Mouse (Mus musculus) CD4-positive, CD25-positive, alpha-beta regulatory T cell, adult 4 months (primary cell): ENCODE measurements around the gene Pramef17. TPM values are rescaled to one million over a fixed set of nuclear protein-coding genes. Genes with fewer than 3 reads are reported as not detected.
"Not testable (repeated sequence)": the region's sequence is repeated elsewhere in the genome, so short reads cannot be mapped to it uniquely, and the experiment has no call there.

Source experiments
- ATAC-seq: one replicate; pipeline ENCODE4 v1.8.0; 2017
- polyA plus RNA-seq, 2 experiments: library from polyadenylated mRNA; unstranded; fragments of 100-300 nt; shearing (Covaris generic); gene quantifications; one replicate each; pipeline ENCODE4 v1.2.1; 2017

Pramef17 gene
- not detected for polyA plus RNA-seq

- ATAC-seq: not testable (repeated sequence)
These were observed at the start of gene Pramef17 for GRCm38 (mm10) chr4:143994269-143994668. Gene Pramef17 (minus strand): TSS chr4:143994369.

- not testable (repeated sequence) for ATAC-seq
These were observed 6.0 kb downstream of the Pramef17 start for GRCm38 (mm10) chr4:143988126-143988525.

GRCm38 (mm10) chr4:143987475-143987941 lies 6.7 kb downstream of the Pramef17 start:
- not testable (repeated sequence) for ATAC-seq

GRCm38 (mm10) chr4:143985733-143986132 lies 8.4 kb downstream of the Pramef17 start:
- ATAC-seq: not testable (repeated sequence)

- not testable (repeated sequence) for ATAC-seq
These were observed 9.0 kb downstream of the Pramef17 start for GRCm38 (mm10) chr4:143985165-143985564.

- not testable (repeated sequence) for ATAC-seq
These were observed 10.7 kb downstream of the Pramef17 start for GRCm38 (mm10) chr4:143983446-143983845.

GRCm38 (mm10) chr4:143966850-143967249 lies 27.3 kb downstream of the Pramef17 start, which contains the start of gene Gm13101:
Gene Gm13101 (minus strand): TSS chr4:143966950.
- ATAC-seq: not testable (repeated sequence)

- ATAC-seq: not testable (repeated sequence)
These were observed 43.3 kb downstream of the Pramef17 start, which contains the start of gene Pramef25 for GRCm38 (mm10) chr4:143950916-143951315. Gene Pramef25 (minus strand): TSS chr4:143951016.

Other genes with a start within 250 kb of the Pramef17 start
- gene Gm13023, start 205.0 kb downstream of the Pramef17 start, polyA plus RNA-seq: not detected
- not detected for gene Gm13084, start 178.3 kb downstream of the Pramef17 start, polyA plus RNA-seq
- gene Gm13103, start 147.9 kb downstream of the Pramef17 start, polyA plus RNA-seq: not detected
- gene Pramef6, start 94.0 kb downstream of the Pramef17 start, polyA plus RNA-seq: not detected
- gene Pramef25, start 43.4 kb downstream of the Pramef17 start, polyA plus RNA-seq: not detected
- not detected for gene Gm13101, start 27.4 kb downstream of the Pramef17 start, polyA plus RNA-seq
- not detected for gene Pramel4, start 64.8 kb upstream of the Pramef17 start, polyA plus RNA-seq
- gene Gm13102, start 112.1 kb upstream of the Pramef17 start, polyA plus RNA-seq: not detected
- gene Oog3, start 168.3 kb upstream of the Pramef17 start, polyA plus RNA-seq: not detected
- not detected for gene Oog2, start 196.3 kb upstream of the Pramef17 start, polyA plus RNA-seq
- gene C87977, start 218.9 kb upstream of the Pramef17 start, polyA plus RNA-seq: not detected